Mouse (Mus musculus) CD8-positive naive resting alpha-beta T cell, adult 2 months (primary cell): Measurements from ENCODE around the gene Npy2r.

Experiments
- DNase-seq, 2 experiments: peaks; one replicate each; pipeline ENCODE4 v3.0.0; 2022; ENCODE audit warnings: low read depth in 2 of 2, low spot score in 2 of 2

Npy2r gene

DNA sequence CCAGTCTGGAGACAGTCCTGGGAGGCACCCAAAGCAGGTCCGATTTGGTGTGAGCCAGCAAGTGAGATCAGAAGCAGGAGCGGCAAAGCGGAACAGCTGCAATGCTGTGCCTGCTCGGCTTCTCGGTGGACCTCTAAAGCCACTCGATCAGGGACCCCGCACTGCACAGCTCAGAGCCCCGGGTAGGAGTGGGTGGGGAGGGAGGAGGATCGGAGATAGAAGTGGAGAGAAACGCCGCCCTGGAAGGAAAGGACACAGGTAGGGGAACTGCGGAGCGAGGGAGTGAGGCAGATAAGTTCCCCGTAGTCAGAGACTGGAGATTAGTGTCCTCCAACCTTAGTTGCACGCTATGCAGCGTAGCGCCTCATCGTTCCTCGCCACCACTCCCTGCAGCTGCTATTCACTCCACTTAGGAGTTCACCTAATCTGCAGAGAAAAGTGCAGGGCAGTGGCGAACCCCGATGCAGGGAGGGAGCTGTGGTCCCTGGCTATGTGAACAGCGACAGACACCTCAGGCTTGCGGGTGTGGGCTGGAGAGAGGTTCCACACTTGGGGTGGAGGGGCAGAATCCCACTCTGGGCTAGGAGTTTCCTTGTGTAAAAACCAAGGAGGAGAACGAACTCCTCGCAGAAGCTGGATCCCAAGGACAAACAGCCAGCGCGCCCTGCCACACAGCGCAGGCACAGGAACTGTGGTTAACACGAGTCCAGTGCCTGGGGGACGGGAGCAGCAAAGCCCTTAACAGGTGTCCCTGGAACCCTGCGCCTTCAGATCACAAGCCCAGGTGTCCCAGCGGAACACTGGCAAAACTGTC lies at the start of gene Npy2r:
Gene Npy2r, minus strand, starts transcription at position 177 of the 814 bp plus-strand sequence.
- DNase-seq, result no peak

DNA sequence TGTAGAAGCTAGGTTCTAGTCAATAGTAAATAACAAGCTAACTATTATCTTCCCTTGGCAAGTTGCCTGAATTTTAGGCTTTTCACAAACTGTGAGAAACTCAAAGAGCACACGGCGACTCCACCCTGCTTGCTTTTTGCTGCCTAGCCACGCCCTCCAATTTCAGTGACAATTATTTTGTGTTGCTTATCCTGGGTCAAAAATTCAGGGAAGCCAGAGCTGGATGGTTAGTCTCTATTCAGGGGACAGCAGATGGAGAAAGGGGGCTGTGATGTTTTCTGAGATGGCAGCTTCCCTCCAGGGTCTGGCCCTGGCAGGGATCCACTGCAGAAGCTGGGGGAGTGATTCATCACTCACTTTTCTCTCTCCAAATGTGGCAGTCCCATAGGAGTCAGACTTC lies 9.9 kb upstream of the Npy2r start:
- DNase-seq, result no peak

DNA sequence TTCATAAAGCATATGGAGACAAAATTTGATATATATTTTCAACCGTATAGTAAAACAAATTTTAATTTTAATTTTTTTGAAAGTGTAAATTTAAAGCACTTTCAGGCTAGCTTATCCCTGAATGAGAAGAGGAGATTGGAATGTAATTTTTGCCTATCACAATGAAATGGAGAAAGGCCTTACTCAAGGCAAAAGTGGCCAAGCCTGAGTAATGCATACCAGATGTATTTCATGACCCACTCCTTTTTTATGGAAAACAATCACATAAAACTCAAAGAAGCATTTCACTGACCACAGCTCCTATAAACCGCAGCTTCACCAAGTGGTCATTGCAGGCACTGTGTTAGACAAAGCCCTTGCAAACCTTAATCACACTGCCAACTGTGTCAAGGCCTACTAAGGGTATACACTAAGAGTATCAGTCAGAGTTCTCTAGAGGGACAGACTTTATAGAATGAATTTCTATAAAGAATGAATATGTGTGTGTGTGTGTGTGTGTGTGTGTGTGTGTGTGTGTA lies 8.5 kb upstream of the Npy2r start:
- no peak for DNase-seq

DNA sequence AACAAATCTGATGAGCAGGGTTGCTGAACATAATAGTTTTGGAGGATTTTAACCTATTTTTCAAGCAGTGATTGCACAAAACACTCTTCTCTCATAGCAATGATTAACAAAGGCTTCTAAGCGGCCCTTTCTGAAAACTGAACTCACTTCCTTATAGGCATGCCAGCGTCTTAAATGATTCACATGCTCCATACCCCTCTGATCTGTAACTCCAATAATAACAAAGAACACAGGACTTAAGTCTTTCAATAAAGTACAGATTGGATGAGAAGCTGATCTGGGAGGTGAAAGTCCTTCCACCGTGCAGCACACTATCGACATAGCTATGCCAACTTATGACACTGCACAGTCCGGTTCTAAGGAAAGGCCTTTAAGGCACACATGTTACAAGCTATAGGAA lies 2.0 kb upstream of the Npy2r start:
- DNase-seq, result no peak

DNA sequence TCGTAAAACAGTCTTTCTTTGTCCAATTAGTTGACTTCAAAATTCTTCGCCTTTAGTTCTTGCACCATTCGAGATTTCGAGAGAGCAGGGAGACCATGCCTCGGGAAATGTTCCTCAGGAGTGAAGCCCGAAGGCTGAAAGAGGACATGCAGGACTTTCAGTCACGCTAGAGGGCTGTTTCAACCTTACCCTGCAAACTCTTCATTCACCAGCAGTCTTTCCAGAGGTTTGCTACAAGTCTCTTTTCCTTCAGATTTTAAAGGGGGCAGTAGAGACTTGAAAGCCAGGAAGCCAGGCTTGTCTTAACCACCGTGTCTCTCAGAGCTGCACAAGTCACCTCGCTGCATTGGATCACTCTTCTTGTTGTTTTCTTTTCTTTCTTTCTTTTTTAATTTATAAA lies 869 bp upstream of the Npy2r start:
- DNase-seq, result no peak

DNA sequence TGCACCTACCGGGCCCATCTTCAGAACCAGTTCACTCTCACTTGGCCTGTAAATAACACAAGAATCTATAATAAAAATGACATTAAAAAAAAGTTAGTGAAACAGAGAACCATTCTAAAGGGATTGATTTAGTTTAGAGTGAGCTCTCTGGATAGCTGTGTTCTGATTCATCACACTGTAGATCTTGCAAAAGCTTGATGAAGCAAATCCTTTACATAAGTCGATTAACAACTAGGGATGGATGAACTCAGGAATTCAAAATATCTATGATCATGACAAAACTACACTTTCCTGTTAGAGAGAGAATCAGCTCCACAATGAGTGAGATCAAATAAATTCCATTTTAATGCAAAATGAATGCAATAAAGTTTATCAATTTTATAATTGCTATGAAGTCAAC lies 6.4 kb downstream of the Npy2r start:
- DNase-seq, result no peak

DNA sequence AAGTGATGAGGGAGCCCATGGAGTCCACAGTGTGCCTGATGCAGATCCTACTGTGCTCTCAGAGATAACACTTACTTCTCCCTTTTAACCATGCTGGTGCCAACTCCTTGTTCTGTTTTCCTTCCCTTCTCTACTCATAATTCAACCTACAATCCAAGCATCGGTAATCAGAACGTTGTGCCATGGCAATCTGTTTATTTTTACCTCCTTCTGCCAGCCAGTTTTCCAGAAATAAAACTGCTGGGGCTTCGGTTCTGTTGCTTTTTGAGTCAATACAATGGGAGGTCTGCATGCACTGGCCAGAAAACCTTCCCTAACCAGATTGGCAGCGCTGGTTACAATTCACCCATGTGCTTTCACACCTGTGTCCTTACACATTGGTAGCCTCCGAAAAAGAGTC lies 7.9 kb downstream of the Npy2r start:
- no peak for DNase-seq

DNA sequence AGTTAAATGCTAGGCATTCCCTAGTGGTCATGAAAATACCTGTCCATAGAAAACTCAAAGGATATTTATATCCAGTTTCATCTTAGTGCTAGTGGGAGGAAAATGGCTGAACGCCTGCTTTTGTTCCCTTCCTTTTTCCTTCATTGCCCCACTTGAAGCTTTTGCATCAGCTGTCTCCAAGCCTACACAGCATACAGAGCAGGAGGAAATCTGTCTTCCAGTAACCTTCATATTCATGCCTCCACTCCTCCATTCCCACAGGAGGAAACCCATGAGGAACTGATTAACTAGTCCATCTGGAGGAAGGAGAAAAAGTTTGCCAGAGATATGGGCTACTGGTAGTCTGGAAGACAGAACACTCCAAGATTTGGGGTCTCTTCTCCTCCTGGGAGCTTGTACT lies 23.1 kb downstream of the Npy2r start:
- DNase-seq, result no peak

DNA sequence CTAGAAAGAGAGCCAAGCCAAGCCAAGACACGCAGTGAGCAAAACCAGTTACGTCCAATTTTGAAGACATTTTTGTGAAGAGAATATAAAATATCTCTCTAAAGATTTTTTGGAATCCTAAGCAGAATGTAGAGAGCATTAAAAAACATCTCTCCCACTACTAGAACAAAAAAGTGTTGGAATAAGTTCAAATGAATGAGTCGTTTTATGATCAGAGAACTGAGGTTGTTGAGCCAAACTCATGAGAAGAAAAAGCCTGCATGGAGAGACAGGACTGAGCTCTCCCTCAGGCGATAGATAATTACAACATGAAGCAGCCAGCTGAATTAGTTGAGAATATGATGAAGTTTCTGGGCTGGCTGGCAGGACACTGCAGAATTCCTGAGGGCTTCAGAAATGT lies 49.9 kb downstream of the Npy2r start:
- no peak for DNase-seq
